Mouse (Mus musculus): ENCODE measurements around the gene Tnrc6b.

Tnrc6b gene

DNA sequence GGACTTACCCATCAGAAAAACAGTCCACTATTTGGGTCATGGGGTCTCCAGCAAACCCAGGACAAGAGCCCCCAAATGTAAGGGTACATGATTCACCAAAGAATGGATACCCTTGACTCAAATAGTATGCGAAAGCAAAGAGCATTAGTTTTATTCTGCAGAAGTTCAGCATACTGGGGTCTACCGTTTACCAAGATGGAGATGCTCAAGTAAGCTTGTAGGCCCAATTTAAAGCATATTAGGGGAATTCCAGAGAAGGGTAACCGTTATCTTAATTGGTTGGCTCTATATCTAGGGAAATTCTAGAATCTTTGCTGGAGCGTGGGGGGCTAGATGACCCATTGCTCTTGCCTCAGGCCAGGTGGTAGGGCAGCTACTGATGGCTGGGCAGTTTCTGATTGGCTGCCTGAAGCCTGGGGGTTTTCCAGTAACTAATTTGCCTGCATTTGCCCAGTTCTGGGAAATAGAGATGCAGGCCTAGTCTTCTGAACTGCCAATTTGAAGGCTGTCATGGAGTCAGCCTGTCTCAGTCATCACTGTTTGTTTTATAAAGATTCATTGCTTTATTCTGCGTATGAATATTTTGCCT is 70.2 kb downstream of the Tnrc6b start:
- no peak for DNase-seq (ENCODE audit: extremely low spot score, low read depth, low spot score)

DNA sequence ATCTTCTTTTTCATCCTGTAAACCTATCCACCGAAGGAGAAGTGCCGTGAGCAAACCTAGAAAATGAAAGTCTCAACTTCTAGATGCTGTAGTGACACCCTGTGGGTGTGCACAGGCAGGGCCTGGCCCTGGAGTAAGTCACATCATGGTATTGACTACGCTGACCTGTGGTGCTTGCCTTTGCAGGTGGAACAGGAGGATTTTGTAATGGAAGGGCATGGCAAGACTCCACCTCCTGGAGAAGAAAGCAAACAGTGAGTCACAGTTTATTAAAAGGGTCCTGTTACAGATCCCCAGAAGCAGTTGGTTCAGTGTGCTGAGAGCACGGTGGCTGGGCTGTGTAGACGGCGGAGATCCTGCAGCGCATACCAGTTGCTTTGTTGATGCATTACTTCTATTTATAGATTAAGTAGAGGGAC is 73.4 kb downstream of the Tnrc6b start:
- no peak for DNase-seq (ENCODE audit: extremely low spot score, low read depth, low spot score)

DNA sequence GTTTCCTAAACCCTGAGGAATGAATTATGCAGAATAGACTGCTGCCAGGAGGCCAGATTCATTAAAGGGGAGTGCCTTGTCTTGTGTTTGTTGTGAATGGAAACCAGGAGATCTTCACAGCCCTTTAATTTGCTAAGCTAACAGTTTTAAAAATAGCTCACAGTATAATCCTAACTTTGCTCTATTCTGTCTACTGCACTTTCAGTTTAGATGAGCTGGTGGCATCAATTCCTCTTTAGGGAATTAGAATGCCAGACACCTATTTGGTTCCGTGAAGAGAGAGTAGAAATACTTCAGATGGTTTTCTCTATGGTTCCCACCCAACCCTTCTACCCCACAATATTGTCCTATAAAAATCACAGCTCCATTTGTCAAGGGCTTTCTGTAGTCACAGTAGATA is 74.6 kb downstream of the Tnrc6b start:
- no peak for DNase-seq (ENCODE audit: extremely low spot score, low read depth, low spot score)

DNA sequence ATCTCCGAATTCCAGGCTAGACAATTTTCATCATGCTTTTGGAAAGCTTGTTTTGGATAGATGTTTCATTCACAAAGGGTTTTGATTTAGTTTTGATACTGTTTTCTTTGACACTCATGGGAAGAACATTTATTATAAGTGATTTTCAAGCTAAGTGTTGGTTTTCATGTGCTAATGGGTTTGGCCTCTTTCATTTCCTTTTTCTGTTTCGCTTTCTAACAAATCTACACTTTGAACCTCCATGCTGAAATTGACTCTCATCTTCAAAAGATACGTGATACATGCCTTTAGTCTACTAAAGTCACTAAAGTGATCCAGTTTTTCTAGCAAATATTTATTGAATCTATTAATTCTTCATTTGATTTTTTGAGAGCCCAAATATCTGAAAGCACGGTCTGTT is 76.6 kb downstream of the Tnrc6b start:
- DNase-seq (ENCODE audit: extremely low spot score, low read depth, low spot score), result no peak

DNA sequence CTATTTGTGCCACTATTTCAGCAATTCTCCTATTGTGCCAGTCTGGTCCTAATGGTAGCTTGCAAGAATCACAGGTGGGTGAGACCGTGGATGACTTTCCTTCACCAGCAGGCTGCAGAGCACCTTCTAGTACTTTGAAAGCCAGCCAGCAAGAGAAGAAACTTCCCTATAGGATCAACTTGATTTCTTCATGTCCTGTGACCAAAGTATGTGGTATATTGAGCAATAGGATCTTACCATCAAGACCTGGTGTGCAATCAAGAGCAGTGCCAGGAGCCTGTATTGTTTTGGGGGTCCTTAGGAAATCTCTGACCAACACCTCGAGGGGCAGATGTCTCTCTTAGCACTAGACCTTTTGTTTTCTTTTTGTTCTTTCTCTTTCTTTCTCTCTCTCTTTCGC is 81.4 kb downstream of the Tnrc6b start:
- DNase-seq (ENCODE audit: extremely low spot score, low read depth, low spot score), result no peak

DNA sequence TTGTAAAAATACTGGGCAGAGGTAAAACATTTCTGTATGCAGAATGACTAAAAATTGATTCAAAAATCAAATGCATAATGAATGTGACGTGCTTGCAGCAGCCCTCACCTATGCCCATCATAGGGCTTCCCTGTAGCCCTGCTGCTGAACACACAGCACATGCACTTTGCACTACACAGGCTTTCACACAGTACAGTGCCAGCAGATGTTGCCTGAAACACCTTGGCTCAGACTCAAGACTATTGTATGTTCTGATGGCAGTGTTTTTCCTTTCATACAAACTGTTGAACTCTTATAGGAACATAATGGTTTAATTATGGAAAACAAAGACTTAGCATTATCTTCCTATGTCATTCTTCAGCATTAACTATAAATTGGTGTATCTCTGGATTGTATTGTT is 84.0 kb downstream of the Tnrc6b start:
- DNase-seq (ENCODE audit: extremely low spot score, low read depth, low spot score), result no peak

DNA sequence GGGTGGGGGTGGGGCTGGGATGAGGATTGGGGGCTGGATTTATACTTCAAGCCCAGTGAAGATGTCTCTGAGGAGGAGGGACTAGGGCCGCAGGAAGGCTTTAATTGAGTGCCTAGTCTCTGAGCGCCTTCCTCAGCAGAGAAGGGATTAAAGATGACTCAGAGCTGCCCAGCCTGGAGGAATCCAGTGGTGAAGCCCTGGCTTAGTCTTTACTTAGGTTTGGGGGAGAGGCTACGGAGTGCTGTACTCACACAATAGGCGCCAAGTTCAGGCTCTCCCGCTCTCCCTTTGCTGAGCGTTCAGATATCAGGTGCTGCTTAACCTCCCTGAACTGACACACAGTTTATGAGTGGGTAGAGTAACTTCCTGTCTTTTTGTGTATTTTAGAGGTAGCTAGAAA is 86.6 kb downstream of the Tnrc6b start:
- peak; percentile 26 for DNase-seq (ENCODE audit: extremely low spot score, low read depth, low spot score)

DNA sequence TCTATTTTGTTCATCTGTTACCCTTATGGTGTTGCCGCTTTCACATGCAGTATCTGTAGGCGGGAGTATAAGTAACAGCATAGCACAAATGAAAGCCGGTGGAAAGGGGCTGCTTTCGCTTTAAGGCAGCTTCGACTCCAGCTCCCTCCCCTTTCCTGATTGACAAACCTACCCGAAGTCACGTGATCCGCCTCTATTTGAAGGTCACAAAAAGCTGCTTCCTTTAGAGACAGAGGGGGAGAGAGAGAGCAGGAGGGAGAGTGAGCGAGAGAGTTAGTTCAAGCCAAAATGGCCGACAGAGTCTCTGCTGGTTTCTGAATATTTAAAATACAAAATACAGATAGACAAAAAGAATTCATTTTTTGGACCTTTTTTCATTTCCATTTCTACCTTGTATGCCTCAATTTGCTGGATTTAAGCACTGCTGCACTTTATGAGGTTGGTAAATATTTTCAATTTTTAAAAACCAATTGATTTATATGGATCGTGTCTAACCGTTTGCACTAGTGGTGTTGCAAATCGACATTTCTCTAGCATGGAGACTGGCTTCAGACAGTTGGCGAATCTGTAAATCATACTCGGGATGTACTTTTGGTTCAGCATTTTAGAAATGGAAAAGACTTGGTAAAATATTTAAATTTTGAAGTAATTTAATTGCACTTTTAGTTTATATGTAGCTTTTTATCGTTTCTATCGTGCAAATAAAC is 87.4 kb downstream of the Tnrc6b start:
- DNase-seq (ENCODE audit: extremely low spot score, low read depth, low spot score), result peak; percentile 94

DNA sequence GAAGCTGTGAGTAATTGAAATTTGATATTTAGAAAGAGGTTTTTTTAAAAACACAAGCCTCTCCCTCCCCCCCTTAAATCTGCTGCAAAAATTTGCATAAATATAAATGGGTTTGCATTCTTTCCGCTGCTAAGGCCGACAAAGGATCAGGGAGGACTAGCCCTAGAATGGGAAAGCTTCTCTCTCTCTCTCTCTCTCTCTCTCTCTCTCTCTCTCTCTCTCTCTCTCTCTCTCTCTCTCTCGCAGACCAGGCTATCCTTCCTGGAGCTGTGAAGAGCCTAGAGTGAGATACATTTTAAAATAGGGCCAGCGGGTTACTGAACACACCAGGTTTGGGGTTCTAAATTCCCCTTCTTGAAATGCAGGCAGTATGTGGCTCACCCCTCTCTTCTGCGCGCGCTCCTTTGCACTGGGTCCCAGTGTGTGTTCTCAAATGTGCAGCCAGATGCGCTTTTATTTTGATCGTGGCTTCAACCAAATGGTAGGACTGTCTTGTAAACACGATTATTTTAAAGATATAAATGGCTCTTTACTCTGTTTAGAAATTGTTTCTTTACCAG is 88.0 kb downstream of the Tnrc6b start:
- DNase-seq (ENCODE audit: extremely low spot score, low read depth, low spot score), result peak; percentile 39

DNA sequence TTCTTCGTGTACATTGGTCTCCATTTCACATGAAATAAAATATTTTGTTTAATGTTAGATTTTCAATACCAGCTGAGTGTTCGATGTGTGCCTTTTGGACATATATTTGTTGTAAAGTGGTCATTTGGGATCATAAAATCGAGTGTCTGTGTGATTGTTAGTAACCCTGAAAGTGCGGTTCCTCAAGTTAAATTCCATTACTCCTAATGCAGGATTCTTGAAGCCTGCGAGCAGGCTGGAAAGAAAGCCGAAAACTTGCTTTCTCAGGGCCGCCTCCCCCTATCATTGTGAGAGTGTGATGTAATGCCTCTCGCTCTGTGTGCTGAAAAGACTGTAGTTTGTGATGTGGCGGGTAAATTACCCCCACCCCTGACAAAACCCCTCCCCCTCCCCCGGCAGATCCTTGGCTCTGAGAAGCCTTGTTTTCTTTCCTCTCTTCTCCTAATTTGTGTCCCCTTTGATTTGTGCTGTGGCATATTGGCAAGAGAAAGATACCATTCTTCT is 88.6 kb downstream of the Tnrc6b start:
- peak; percentile 41 for DNase-seq (ENCODE audit: extremely low spot score, low read depth, low spot score)

DNA sequence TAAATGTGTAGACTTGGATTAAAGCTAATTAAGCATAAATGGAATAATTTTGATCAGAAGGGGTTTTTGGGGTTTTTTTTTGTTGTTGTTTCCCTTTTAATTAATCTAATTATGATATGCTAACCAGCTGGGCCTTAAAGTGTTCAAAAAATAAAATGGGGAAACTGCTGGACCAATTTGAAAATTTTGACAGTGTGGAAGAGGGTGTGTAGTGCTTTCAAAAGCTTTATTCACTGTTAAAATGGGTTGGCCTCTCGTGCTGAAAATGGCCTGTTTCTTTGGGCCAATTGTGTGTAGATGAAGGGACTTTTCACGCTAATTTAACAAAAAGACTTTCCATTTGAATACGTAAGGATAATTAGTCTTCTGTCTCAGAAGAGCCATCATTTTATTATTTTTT is 89.1 kb downstream of the Tnrc6b start:
- no peak for DNase-seq (ENCODE audit: extremely low spot score, low read depth, low spot score)

DNA sequence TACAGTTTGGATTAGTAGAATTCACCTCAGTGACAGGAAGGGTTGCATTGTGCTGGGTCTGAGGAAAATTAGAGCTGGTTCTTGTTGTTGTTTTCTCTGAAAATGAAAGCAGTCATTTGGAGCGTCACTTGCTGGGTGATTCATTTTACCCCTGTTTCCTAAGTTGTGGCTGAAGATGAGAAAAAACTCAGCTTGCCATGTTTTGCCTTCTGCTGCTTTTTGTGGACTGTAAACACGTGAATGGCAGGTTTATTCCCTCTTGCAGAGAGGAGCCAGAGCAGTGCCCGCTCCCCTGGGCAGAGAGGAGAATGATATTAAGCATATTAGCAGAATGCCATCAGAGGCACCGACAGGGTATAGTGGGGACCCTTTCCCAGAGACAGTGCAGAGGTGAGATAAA is 89.7 kb downstream of the Tnrc6b start:
- no peak for DNase-seq (ENCODE audit: extremely low spot score, low read depth, low spot score)

DNA sequence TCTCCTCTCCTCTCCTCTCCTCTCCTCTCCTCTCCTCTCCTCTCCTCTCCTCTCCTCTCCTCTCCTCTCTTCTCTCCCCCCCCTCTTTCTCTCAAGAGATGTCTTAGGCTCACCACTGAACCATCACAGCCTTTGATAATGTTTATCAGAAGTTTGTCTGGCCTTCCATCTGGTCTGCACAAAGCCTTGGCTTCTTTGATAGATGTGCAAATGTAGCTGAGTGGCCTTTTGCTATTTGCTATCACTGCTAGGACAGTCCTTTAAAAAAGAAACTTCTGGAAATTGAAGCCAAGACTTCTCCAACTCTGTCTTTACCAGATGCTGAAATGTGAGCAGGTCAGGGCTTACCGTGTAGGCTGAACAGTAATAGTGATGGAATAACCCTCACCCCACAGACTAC is 90.5 kb downstream of the Tnrc6b start:
- no peak for DNase-seq (ENCODE audit: extremely low spot score, low read depth, low spot score)

DNA sequence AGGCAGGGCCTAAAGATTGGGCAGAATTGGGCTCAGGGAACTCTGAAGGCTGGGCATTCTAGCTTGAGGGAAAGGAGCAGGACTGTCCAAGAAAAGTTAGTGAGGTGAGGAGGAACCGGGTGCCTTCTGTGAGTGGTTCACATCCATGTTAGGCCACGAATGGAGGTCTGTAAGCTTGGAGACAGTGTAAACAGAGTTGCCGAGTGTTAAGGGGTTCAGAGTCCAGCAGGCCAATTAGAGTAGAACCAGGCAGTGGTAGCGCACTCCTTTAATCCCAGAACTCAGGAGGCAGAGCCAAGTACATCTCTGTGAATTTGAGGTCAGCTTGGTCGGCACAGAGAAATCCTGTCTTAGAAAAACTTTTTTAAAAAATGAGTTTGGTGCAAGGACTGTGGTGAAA is 96.0 kb downstream of the Tnrc6b start:
- DNase-seq (ENCODE audit: extremely low spot score, low read depth, low spot score), result no peak

DNA sequence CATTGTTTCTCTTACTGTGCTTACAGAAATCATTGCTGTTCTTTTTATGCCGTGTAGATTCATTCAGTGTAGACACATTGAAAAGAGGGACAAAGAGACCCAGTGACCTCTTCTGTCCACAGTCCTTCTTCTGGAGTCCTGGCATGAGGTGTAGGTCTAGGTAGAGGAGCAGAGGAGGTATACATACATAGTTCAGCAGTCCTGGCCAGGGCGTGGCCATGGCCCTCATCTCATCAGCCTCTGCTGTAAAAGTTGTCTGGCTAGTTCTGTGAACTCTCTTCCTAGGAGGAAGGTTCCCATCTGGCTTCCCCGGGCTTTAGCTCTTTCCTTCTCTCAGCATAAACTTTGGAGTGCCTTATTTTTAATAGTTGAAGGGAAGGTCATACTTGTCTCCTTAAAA is 99.1 kb downstream of the Tnrc6b start:
- no peak for DNase-seq (ENCODE audit: extremely low spot score, low read depth, low spot score)

DNA sequence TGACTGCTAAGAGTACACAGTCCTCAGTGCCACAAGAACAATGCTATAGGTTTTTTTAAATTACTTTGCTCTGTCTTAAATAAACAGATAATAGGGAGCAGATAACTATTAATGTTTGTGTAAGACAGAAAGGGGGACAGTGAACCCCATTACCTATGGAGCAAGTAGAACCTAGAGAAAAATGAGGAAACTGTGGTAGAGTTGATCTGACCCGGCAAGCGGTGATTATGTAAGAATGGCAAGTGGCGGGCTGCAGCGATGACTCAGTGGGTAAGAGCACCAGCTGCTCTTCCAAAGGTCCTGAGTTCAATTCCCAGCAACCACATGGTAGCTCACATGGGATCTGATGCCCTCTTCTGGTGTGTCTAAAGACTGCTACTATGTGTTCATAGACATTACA is 101.7 kb downstream of the Tnrc6b start:
- DNase-seq (ENCODE audit: extremely low spot score, low read depth, low spot score), result no peak

DNA sequence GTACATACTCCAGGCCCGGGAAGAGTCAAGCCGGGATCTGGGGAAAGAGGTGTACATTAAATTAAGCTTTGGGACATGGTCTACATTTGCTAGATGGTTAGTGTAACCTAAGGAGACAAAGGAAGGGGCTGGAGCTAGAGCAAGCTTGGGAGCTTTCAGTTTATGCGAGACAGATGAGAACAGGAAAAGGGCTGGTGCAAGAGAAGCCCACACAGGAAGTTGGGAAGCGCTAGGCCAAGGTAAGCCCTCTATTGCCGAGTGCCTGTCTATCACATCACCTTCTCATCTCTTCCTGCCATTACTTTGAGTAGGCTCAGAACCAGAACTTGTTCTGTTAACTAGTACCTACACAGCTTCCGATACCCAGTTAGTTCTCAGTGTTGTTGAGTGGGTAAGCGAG is 103.7 kb downstream of the Tnrc6b start:
- DNase-seq (ENCODE audit: extremely low spot score, low read depth, low spot score), result no peak

DNA sequence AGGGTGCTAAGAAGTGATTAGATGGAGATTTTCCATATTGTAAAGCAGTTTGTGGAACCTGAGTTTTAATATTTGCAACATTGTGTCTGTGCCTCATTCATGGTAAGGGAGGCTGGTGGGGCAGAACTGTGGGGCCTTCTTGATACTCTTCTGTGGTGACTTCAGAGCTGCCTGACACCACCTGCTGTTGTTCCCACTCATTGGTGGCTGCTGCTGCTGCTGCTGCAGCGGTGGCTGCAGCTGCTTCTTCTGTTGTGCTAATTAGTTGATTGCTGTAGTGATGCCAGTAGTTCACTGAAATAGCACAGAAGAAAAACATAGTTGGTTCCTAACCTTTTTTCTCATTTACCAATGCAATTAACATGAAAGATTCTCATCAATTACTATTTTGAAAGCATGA is 111.2 kb downstream of the Tnrc6b start:
- DNase-seq (ENCODE audit: extremely low spot score, low read depth, low spot score), result no peak

DNA sequence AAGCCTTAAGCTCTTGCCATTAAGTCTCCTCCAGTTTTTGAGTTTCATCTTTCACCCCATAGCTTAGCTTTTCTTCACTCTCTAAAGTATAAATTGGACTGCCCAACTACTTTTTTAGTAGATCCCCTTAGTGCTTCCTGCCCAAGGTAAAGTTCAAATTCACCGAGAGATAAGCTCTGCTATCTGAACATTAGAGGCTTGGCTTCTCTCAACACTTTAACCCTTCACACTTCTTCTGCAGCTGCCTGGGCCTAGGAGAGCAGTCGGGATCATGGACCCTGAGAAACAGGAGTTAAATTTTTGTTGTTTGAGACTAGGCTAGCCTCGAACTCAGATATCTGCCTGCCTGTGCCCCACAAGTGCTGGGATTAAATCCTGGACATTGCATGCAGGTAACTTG is 120.1 kb downstream of the Tnrc6b start:
- DNase-seq (ENCODE audit: extremely low spot score, low read depth, low spot score), result no peak

DNA sequence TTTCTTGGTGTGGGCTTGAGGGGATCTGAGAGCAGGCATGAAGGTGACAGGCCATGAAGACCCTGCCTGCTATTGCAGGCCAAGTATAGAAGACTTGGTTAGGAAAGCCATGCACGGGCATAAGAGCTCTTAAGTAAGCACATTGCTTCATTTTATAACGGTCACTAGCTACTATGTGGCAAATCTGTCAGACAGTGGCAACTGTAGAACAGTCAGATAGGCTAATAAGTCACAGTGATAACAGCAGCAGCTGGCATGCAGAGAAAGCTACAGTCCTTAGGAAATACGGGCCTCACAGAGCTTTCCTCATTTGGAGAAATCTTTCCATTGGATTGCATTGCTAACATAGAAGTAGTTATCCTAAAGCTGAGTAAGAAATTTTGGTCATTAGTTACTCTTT is 121.7 kb downstream of the Tnrc6b start:
- DNase-seq (ENCODE audit: extremely low spot score, low read depth, low spot score), result no peak

DNA sequence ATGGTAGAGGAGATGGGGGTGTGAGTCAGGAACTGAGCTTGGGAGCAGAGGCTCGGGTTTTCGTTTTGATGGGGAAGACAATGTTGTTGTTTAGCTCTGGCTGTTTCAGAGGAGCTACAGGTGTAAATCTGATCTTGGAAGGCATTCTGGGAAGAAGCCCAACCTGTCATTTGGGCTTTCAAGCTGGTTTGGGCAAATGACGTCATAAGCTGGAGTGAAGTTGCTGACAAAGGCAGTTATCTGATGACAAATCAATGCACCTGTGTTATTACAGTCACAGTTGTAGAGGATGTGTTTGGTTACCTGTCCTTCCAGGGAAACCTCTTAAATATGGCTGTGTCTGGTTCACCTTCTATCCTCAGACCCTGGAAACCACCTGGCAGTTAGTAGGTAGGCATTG is 125.1 kb downstream of the Tnrc6b start:
- no peak for DNase-seq (ENCODE audit: extremely low spot score, low read depth, low spot score)

DNA sequence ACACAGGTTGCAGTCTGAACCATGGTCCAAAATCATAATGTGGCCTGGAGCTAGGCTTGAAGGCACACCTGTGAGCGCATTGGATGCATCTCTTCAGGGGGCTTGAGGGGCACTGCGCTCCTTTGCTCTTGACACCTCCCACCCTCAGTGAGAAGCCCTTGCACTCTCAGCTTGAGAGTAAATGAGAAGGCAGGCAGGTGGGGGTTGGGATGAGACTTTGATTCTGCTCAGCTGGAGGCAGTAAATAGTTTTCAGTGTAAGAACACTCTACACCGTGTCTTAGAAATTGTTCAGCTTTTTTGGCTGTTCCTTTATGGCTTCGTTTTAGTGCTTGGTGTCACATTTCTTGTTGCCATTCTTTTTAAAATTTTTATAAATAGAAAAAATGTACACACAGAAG is 127.7 kb downstream of the Tnrc6b start:
- DNase-seq (ENCODE audit: extremely low spot score, low read depth, low spot score), result no peak
